Mouse (Mus musculus) hindbrain, postnatal 0 days (tissue): ENCODE results near the gene Cplx3. TPM values are rescaled to one million over a fixed set of nuclear protein-coding genes. Genes with fewer than 3 reads are reported as not detected.

Source experiments
- ATAC-seq: fragments of 200-750 bp; cut with Nextera tagmentation; 2 replicates; pipeline ENCODE4 v1.8.0; 2017; ENCODE audit warnings: mild to moderate bottlenecking, moderate TSS enrichment, moderate library complexity
- DNase-seq: peaks from one replicate; pipeline ENCODE4 v3.0.0-alpha.2; 2015; ENCODE audit warnings: low spot score
- H3K27ac ChIP-seq: fragments of 300-500 bp; sonication (generic); 2 replicates; pipeline ENCODE4 v1.5.1; 2014; ENCODE audit warnings: mild to moderate bottlenecking
- H3K27me3 ChIP-seq: fragments of 300-500 bp; sonication (generic); 2 replicates; pipeline ENCODE4 v1.6.1; 2014; ENCODE audit warnings: low read length, mixed read lengths; ENCODE audit not compliant: insufficient read depth
- H3K36me3 ChIP-seq: fragments of 300-500 bp; sonication (generic); 2 replicates; pipeline ENCODE4 v1.6.1; 2014; ENCODE audit warnings: low read length, mixed read lengths; ENCODE audit not compliant: insufficient read depth
- H3K4me1 ChIP-seq: fragments of 300-500 bp; sonication (generic); 2 replicates; pipeline ENCODE4 v1.6.1; 2014; ENCODE audit warnings: antibody characterized with exemption, low read length, mixed read lengths; ENCODE audit not compliant: insufficient read depth
- H3K4me2 ChIP-seq: fragments of 300-500 bp; sonication (generic); 2 replicates; pipeline ENCODE4 v1.6.1; 2014; ENCODE audit warnings: low read depth, mild to moderate bottlenecking, low read length, moderate library complexity, mixed read lengths
- H3K4me3 ChIP-seq: fragments of 300-500 bp; sonication (generic); 2 replicates; pipeline ENCODE4 v1.5.1; 2014; ENCODE audit warnings: low read length
- H3K9ac ChIP-seq: fragments of 300-500 bp; sonication (generic); replicated peaks from 2 replicates; pipeline ENCODE4 v1.6.1; 2014; ENCODE audit warnings: mild to moderate bottlenecking, low read length, moderate library complexity, mixed read lengths
- H3K9me3 ChIP-seq: fragments of 300-500 bp; sonication (generic); 2 replicates; pipeline ENCODE4 v1.6.1; 2016; ENCODE audit warnings: low read length, mixed read lengths
- CTCF ChIP-seq: IDR thresholded peaks from 2 replicates; pipeline ENCODE4 v1.5.1; 2016; ENCODE audit warnings: antibody characterized with exemption, control low read depth, low read depth
- WGBS: fragments of 180-500 bp; shearing (Covaris S2); extraction: QIAGEN DNeasy Blood & Tissue Kit; methylation state at CpG from one replicate; pipeline ENCODE4 v1.1.7; 2014; 5-methylcytosine and 5-hydroxymethylcytosine counted together
- polyA plus RNA-seq: library from polyadenylated mRNA; unstranded; fragments of >200 nt; fragmentation: Nextera tagmentation; extraction: Ambion mirVana; gene quantifications from 2 replicates; pipeline ENCODE4 v1.2.1, GENCODE M21; 2015
- total RNA-seq: library from RNA; depleted of rRNA; stranded (reverse); fragments of >200 nt; gene quantifications from 2 replicates; pipeline ENCODE4 v1.2.3, GENCODE M21; 2014; rRNA removed

Gene Cplx3
- total and polyA plus RNA-seq, 2 experiments from 2014 or later, result 0.10 to 1.2 TPM

- H3K9me3 ChIP-seq, result no peaks in the 10 kb centered on the region
- 71% methylated on average over 11 of the region's 11 CpGs for WGBS
- no peaks in the 10 kb centered on the region for H3K27me3 ChIP-seq
- ATAC-seq (no peak), DNase-seq (no peak)
- no peak overlapping the region for H3K9ac ChIP-seq
- H3K4me1 ChIP-seq, result peaks cover 9% of the 10 kb centered on the region
- peaks cover 10% of the 10 kb centered on the region; the same call in 1 of the 2 replicates for H3K36me3 ChIP-seq
- no peak overlapping the region for H3K27ac ChIP-seq
- no peak overlapping the region for H3K4me2 ChIP-seq
- no peak overlapping the region; the same call in 1 of the 2 replicates for H3K4me3 ChIP-seq
- no peak for TF ChIP-seq CTCF
These were observed 53.0 kb downstream of the Cplx3 start for GRCm38 (mm10) chr9:57553119-57553518.

- Histone ChIP-seq H3K9ac (peak within 1 kb of the TSS; percentile 70), H3K9me3 (no peaks in the 10 kb centered on the region), H3K36me3 (peaks cover 18% of the 10 kb centered on the region), H3K27me3 (no peaks in the 10 kb centered on the region), H3K4me3 (peak within 1 kb of the TSS; percentile 69), H3K4me1 (peaks cover 9% of the 10 kb centered on the region), H3K27ac (peak within 1 kb of the TSS; percentile 27; the same call in 1 of the 2 replicates), H3K4me2 (peak within 1 kb of the TSS; percentile 87)
- under 1% methylated on average over 28 of the region's 28 CpGs for WGBS
- DNase-seq, result peak; percentile 87
- no peak for TF ChIP-seq CTCF
- peak; percentile 70 for ATAC-seq
These were observed 53.8 kb downstream of the Cplx3 start, which contains the start of gene Mpi for GRCm38 (mm10) chr9:57552139-57552887. Gene Mpi (minus strand): TSS chr9:57552763.

- Histone ChIP-seq H3K4me3 (no peak overlapping the region), H3K9me3 (no peaks in the 10 kb centered on the region), H3K27ac (no peak overlapping the region), H3K27me3 (no peaks in the 10 kb centered on the region), H3K4me1 (peaks cover 9% of the 10 kb centered on the region), H3K9ac (no peak overlapping the region), H3K36me3 (peaks cover 25% of the 10 kb centered on the region), H3K4me2 (no peak overlapping the region)
- no peak for DNase-seq
- ATAC-seq, result no peak
- 87% methylated on average over 11 of the region's 11 CpGs for WGBS
- TF ChIP-seq CTCF, result no peak
These were observed 55.8 kb downstream of the Cplx3 start for GRCm38 (mm10) chr9:57550126-57550862.

Other genes with a start within 250 kb of the Cplx3 start
- gene Ppcdc, start 166.2 kb downstream of the Cplx3 start, total RNA-seq, result 16.6 and 25.8 TPM in 2 replicates
- 16.5 and 19.3 TPM in 2 replicates for gene Ppcdc, start 166.2 kb downstream of the Cplx3 start, polyA plus RNA-seq
- gene Scamp5, start 138.2 kb downstream of the Cplx3 start, total RNA-seq, result 366 and 375 TPM in 2 replicates
- 154 and 163 TPM in 2 replicates for gene Scamp5, start 138.2 kb downstream of the Cplx3 start, polyA plus RNA-seq
- 11.7 and 19.6 TPM in 2 replicates for gene Rpp25, start 102.3 kb downstream of the Cplx3 start, total RNA-seq
- 15.2 and 17.0 TPM in 2 replicates for gene Rpp25, start 102.3 kb downstream of the Cplx3 start, polyA plus RNA-seq
- 212 and 237 TPM in 2 replicates for gene Cox5a, start 85.0 kb downstream of the Cplx3 start, total RNA-seq
- gene Cox5a, start 85.0 kb downstream of the Cplx3 start, polyA plus RNA-seq, result 1,238 and 1,244 TPM in 2 replicates
- 14.6 and 21.5 TPM in 2 replicates for gene Fam219b, start 68.8 kb downstream of the Cplx3 start, total RNA-seq
- 22.2 and 23.2 TPM in 2 replicates for gene Fam219b, start 68.8 kb downstream of the Cplx3 start, polyA plus RNA-seq
- gene Mpi, start 53.5 kb downstream of the Cplx3 start, total RNA-seq, result 67.9 and 78.6 TPM in 2 replicates
- gene Mpi, start 53.5 kb downstream of the Cplx3 start, polyA plus RNA-seq, result 61.5 and 64.6 TPM in 2 replicates
- gene Scamp2, start 45.3 kb downstream of the Cplx3 start, total RNA-seq, result 50.5 and 53.1 TPM in 2 replicates
- 47.4 and 49.3 TPM in 2 replicates for gene Scamp2, start 45.3 kb downstream of the Cplx3 start, polyA plus RNA-seq
- gene Ulk3, start 16.8 kb downstream of the Cplx3 start, total RNA-seq, result 21.1 and 27.3 TPM in 2 replicates
- 18.5 and 21.0 TPM in 2 replicates for gene Ulk3, start 16.8 kb downstream of the Cplx3 start, polyA plus RNA-seq
- gene Lman1l, start 14.5 kb upstream of the Cplx3 start, total RNA-seq, result not detected in 2 replicates
- gene Lman1l, start 14.5 kb upstream of the Cplx3 start, polyA plus RNA-seq, result not detected in 2 replicates
- gene Csk, start 47.4 kb upstream of the Cplx3 start, total RNA-seq, result 128 and 129 TPM in 2 replicates
- 39.4 and 44.4 TPM in 2 replicates for gene Csk, start 47.4 kb upstream of the Cplx3 start, polyA plus RNA-seq
- gene Cyp1a2, start 77.4 kb upstream of the Cplx3 start, total RNA-seq, result not detected in 2 replicates
- not detected in 2 replicates for gene Cyp1a2, start 77.4 kb upstream of the Cplx3 start, polyA plus RNA-seq
- 0.05 and 0.07 TPM in 2 replicates for gene Cyp1a1, start 81.6 kb upstream of the Cplx3 start, total RNA-seq
- gene Cyp1a1, start 81.6 kb upstream of the Cplx3 start, polyA plus RNA-seq, result 0.10 and 0.24 TPM in 2 replicates
- 10.2 and 10.3 TPM in 2 replicates for gene Edc3, start 102.3 kb upstream of the Cplx3 start, total RNA-seq
- 23.2 and 25.4 TPM in 2 replicates for gene Edc3, start 102.3 kb upstream of the Cplx3 start, polyA plus RNA-seq
- 76.3 and 83.7 TPM in 2 replicates for gene Clk3, start 159.6 kb upstream of the Cplx3 start, total RNA-seq
- 48.8 and 52.7 TPM in 2 replicates for gene Clk3, start 159.6 kb upstream of the Cplx3 start, polyA plus RNA-seq
- 7.7 TPM in 2 replicates for gene Arid3b, start 230.5 kb upstream of the Cplx3 start, total RNA-seq
- 4.3 and 4.4 TPM in 2 replicates for gene Arid3b, start 230.5 kb upstream of the Cplx3 start, polyA plus RNA-seq